Mouse (Mus musculus) neural tube, embryonic 11.5 days (tissue): ENCODE data around the gene Il3. TPM values are rescaled to one million over a fixed set of nuclear protein-coding genes. Genes with fewer than 3 reads are reported as not detected.

Experiments used
- ATAC-seq: fragments of 200-750 bp; cut with Nextera tagmentation; 2 replicates; pipeline ENCODE4 v1.8.0; 2017; ENCODE audit warnings: moderate number of reproducible peaks, mild to moderate bottlenecking, moderate TSS enrichment, moderate library complexity; ENCODE audit not compliant: insufficient read depth, low FRiP score, low TSS enrichment
- DNase-seq: peaks from one replicate; pipeline ENCODE4 v3.0.0-alpha.2; 2015; ENCODE audit warnings: low spot score
- H3K27ac ChIP-seq: fragments of 300-500 bp; sonication (generic); 2 replicates; pipeline ENCODE4 v1.5.1; 2014; ENCODE audit warnings: low read depth, mild to moderate bottlenecking, low read length
- H3K27me3 ChIP-seq: fragments of 300-500 bp; sonication (generic); 2 replicates; pipeline ENCODE4 v1.6.1; 2014; ENCODE audit warnings: mild to moderate bottlenecking, low read length, mixed read lengths; ENCODE audit not compliant: control insufficient read depth, insufficient read depth
- H3K36me3 ChIP-seq: fragments of 300-500 bp; sonication (generic); 2 replicates; pipeline ENCODE4 v1.6.1; 2014; ENCODE audit warnings: mild to moderate bottlenecking, low read length, moderate library complexity, mixed read lengths; ENCODE audit not compliant: control insufficient read depth, insufficient read depth
- H3K4me1 ChIP-seq: fragments of 300-500 bp; sonication (generic); 2 replicates; pipeline ENCODE4 v1.6.1; 2014; ENCODE audit warnings: low read length, mixed read lengths; ENCODE audit not compliant: control insufficient read depth, insufficient read depth
- H3K4me2 ChIP-seq: fragments of 300-500 bp; sonication (generic); 2 replicates; pipeline ENCODE4 v1.6.1; 2014; ENCODE audit warnings: low read depth, mild to moderate bottlenecking, moderate library complexity
- H3K4me3 ChIP-seq: fragments of 300-500 bp; sonication (generic); 2 replicates; pipeline ENCODE4 v1.5.1; 2014; ENCODE audit warnings: low read depth, low read length
- H3K9ac ChIP-seq: fragments of 300-500 bp; sonication (generic); 2 replicates; pipeline ENCODE4 v1.6.1; 2014; ENCODE audit warnings: mild to moderate bottlenecking, low read length
- H3K9me3 ChIP-seq: fragments of 300-500 bp; sonication (generic); 2 replicates; pipeline ENCODE4 v1.6.1; 2016; ENCODE audit warnings: low read length; ENCODE audit not compliant: control insufficient read depth
- WGBS: fragments of 180-500 bp; shearing (Covaris S2); extraction: QIAGEN DNeasy Blood & Tissue Kit; methylation state at CpG from one replicate; pipeline ENCODE4 v1.1.7; 2014; 5-methylcytosine and 5-hydroxymethylcytosine counted together
- polyA plus RNA-seq: library from polyadenylated mRNA; unstranded; fragments of >200 nt; fragmentation: Nextera tagmentation; extraction: Ambion mirVana; gene quantifications from 2 replicates; pipeline ENCODE4 v1.2.1, GENCODE M21; 2014

Gene Il3
- polyA plus RNA-seq: not detected in 2 replicates

- Histone ChIP-seq H3K9ac (no peak within 1 kb of the TSS), H3K27ac (no peak within 1 kb of the TSS), H3K4me3 (no peak within 1 kb of the TSS), H3K4me1 (no peaks in the 10 kb centered on the region), H3K27me3 (no peaks in the 10 kb centered on the region), H3K36me3 (no peaks in the 10 kb centered on the region), H3K9me3 (no peaks in the 10 kb centered on the region), H3K4me2 (no peak within 1 kb of the TSS)
- DNase-seq: no peak
- ATAC-seq: no peak
- 93% methylated on average over 6 of the region's 6 CpGs for WGBS
Measured at GRCm38 (mm10) chr11:54267177-54267576, at the start of gene Il3. Gene Il3, minus strand, starts transcription at chr11:54267277.

- Histone ChIP-seq H3K9ac (no peak overlapping the region), H3K9me3 (no peaks in the 10 kb centered on the region), H3K36me3 (no peaks in the 10 kb centered on the region), H3K4me1 (peaks cover 27% of the 10 kb centered on the region), H3K27ac (no peak overlapping the region), H3K4me3 (no peak overlapping the region), H3K27me3 (no peaks in the 10 kb centered on the region), H3K4me2 (no peak overlapping the region)
- DNase-seq (no peak), ATAC-seq (no peak)
- WGBS: 85% methylated on average over 5 of the region's 5 CpGs
Measured at GRCm38 (mm10) chr11:54315336-54315735, 48.3 kb upstream of the Il3 start.

GRCm38 (mm10) chr11:54314740-54315139 lies 47.7 kb upstream of the Il3 start:
- H3K4me3 ChIP-seq: no peak overlapping the region
- ATAC-seq (no peak), DNase-seq (peak; percentile 32)
- peak overlapping the region; percentile 22; the same call in 1 of the 2 replicates for H3K9ac ChIP-seq
- H3K9me3 ChIP-seq: no peaks in the 10 kb centered on the region
- no peaks in the 10 kb centered on the region for H3K36me3 ChIP-seq
- H3K4me1 ChIP-seq: peaks cover 27% of the 10 kb centered on the region
- H3K27me3 ChIP-seq: no peaks in the 10 kb centered on the region
- H3K27ac ChIP-seq: no peak overlapping the region
- WGBS: 17% methylated on average over 2 of the region's 3 CpGs
- no peak overlapping the region for H3K4me2 ChIP-seq

DNA sequence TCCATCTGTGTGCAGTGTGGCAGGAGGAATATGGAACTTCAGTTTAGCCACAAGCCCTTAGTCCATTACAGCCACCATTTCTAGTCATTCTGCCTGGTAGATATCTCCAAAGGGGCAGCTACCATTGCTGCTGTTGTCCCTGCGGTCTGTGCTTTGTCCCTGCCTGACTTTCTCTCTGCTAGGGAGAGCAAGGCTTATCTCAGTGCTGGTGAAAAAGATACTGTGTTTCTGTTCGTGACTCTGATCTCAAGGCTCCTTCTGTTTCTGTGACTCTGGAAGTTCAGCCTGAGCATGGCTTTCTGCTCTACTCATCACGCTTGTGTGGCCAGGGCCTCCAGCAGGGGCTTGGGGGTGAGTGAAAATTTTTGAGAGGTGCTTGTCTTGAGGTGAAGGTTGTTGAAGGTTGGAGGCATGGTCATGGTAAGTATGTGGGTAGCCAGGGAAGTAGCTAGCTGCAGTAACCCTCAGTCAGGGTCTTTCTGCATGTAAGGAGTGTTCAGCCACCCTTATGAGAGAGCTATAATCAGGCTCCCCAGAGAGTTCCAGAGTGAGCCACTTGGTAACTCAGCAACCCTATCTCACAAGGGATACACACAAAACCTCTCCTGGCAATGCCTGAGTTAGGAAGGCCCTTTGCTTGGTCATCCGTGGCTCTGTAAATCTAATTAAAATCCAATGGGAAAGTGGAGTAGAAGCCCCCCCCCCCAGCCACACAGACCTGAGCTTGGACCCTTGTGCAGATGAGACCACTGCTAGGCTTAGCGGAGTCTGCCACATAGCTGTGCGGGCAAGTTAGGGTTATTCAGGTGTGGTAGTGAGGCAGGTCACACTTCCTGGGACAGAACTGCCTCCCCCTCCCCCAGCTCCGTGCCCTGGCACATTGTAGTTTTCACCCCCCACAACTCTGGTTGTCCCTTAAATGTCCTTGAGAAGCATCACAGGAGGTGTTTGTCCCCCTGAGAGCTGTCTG lies 46.6 kb upstream of the Il3 start:
- ATAC-seq (no peak), DNase-seq (peak; percentile 10)
- no peak overlapping the region for H3K4me3 ChIP-seq
- H3K4me1 ChIP-seq: peaks cover 27% of the 10 kb centered on the region
- H3K9ac ChIP-seq: no peak overlapping the region
- 79% methylated on average over 7 of the region's 7 CpGs for WGBS
- no peak overlapping the region for H3K27ac ChIP-seq
- no peak overlapping the region for H3K4me2 ChIP-seq
- H3K27me3 ChIP-seq: no peaks in the 10 kb centered on the region
- no peaks in the 10 kb centered on the region for H3K9me3 ChIP-seq
- no peaks in the 10 kb centered on the region for H3K36me3 ChIP-seq

DNA sequence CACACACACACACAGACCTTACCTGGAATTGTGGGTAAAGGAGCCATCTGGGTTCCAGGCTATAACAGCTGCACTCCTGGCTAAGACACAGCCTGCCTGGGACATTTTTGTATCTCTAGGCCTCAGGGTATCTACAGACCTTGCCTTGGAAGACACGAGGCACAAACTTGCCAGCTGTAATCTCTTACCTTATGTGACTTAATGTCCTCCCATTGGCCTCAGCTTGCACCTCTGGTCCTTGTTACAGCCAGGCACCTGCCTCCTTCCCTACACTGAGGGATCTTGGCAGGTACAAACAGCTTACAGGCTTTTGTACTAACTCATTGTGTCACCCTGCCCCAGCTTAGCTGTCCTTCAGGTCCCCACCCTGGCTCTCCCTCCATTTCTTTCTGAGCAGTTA lies 45.5 kb upstream of the Il3 start:
- H3K4me2 ChIP-seq: no peak overlapping the region
- no peak overlapping the region for H3K27ac ChIP-seq
- DNase-seq (no peak), ATAC-seq (no peak)
- 50% methylated on average over 1 of the region's 1 CpGs for whole genome bisulfite sequencing
- H3K4me1 ChIP-seq: peaks cover 27% of the 10 kb centered on the region
- H3K27me3 ChIP-seq: no peaks in the 10 kb centered on the region
- no peak overlapping the region for H3K9ac ChIP-seq
- H3K9me3 ChIP-seq: no peaks in the 10 kb centered on the region
- no peaks in the 10 kb centered on the region for H3K36me3 ChIP-seq
- H3K4me3 ChIP-seq: no peak overlapping the region

GRCm38 (mm10) chr11:54312021-54312420 lies 44.9 kb upstream of the Il3 start:
- Histone ChIP-seq H3K36me3 (no peaks in the 10 kb centered on the region), H3K27ac (peak overlapping the region; percentile 40; the same call in 1 of the 2 replicates), H3K4me1 (peaks cover 27% of the 10 kb centered on the region), H3K27me3 (no peaks in the 10 kb centered on the region), H3K4me2 (no peak overlapping the region), H3K9ac (peak overlapping the region; percentile 16; the same call in 1 of the 2 replicates), H3K9me3 (no peaks in the 10 kb centered on the region), H3K4me3 (no peak overlapping the region)
- WGBS: 9% methylated on average over 5 of the region's 5 CpGs
- ATAC-seq (peak; percentile 71), DNase-seq (peak; percentile 39)

- no peaks in the 10 kb centered on the region for H3K27me3 ChIP-seq
- ATAC-seq (no peak), DNase-seq (no peak)
- no peak overlapping the region for H3K4me3 ChIP-seq
- H3K4me1 ChIP-seq: peaks cover 27% of the 10 kb centered on the region
- no peaks in the 10 kb centered on the region for H3K36me3 ChIP-seq
- no peak overlapping the region for H3K4me2 ChIP-seq
- H3K9ac ChIP-seq: no peak overlapping the region
- H3K9me3 ChIP-seq: no peaks in the 10 kb centered on the region
- no peak overlapping the region for H3K27ac ChIP-seq
- 69% methylated on average over 2 of the region's 2 CpGs for WGBS
Measured at GRCm38 (mm10) chr11:54310588-54310987, 43.5 kb upstream of the Il3 start.

- DNase-seq (peak; percentile 32), ATAC-seq (no peak)
- H3K4me2 ChIP-seq: no peak overlapping the region
- H3K9me3 ChIP-seq: no peaks in the 10 kb centered on the region
- no peak overlapping the region for H3K27ac ChIP-seq
- 79% methylated on average over 7 of the region's 7 CpGs for WGBS
- H3K27me3 ChIP-seq: no peaks in the 10 kb centered on the region
- H3K36me3 ChIP-seq: no peaks in the 10 kb centered on the region
- H3K4me3 ChIP-seq: no peak overlapping the region
- H3K4me1 ChIP-seq: peaks cover 16% of the 10 kb centered on the region
- H3K9ac ChIP-seq: no peak overlapping the region
Measured at GRCm38 (mm10) chr11:54307139-54307816, 40.2 kb upstream of the Il3 start.
